Mouse (Mus musculus) G1E (cell line): ENCODE measurements around the gene Depp1. TPM values are rescaled to one million over a fixed set of nuclear protein-coding genes. Genes with fewer than 3 reads are reported as not detected.

Experiments
- ATAC-seq: 2 replicates; pipeline ENCODE4 v1.8.0; 2016; ENCODE audit warnings: mild to moderate bottlenecking; ENCODE audit not compliant: insufficient number of reproducible peaks, poor library complexity, low FRiP score, severe bottlenecking; ENCODE audit errors: extremely low read depth
- DNase-seq: peaks from one replicate; pipeline ENCODE4 v3.0.0; 2012; ENCODE audit warnings: low spot score
- H3K27me3 ChIP-seq: 2 replicates; pipeline ENCODE4 v1.6.1; 2012; ENCODE audit warnings: mild to moderate bottlenecking, low read length, inconsistent platforms; ENCODE audit not compliant: insufficient read depth
- H3K36me3 ChIP-seq: replicated peaks from 2 replicates; pipeline ENCODE3; 2012; ENCODE audit warnings: mild to moderate bottlenecking, inconsistent platforms
- H3K4me1 ChIP-seq: 2 replicates; pipeline ENCODE4 v1.6.1; 2012; ENCODE audit warnings: low read depth, low read length, inconsistent platforms, mixed read lengths; ENCODE audit not compliant: insufficient read depth
- H3K4me3 ChIP-seq: 2 replicates; pipeline ENCODE4 v1.5.1; 2012; ENCODE audit warnings: low read depth, mild to moderate bottlenecking, inconsistent platforms, low read length, moderate library complexity, mixed read lengths
- H3K9me3 ChIP-seq: replicated peaks from 2 replicates; pipeline ENCODE4 v1.6.1; 2012; ENCODE audit warnings: inconsistent platforms
- CTCF ChIP-seq: IDR thresholded peaks from 2 replicates; pipeline ENCODE4 v1.5.1; 2012; ENCODE audit warnings: low read depth, low read length, inconsistent platforms, mixed read lengths
- GATA1 ChIP-seq: IDR thresholded peaks from 2 replicates; pipeline ENCODE4 v1.6.1; 2012; ENCODE audit warnings: borderline replicate concordance, low read length, inconsistent platforms, mixed read lengths
- GATA2 ChIP-seq: IDR thresholded peaks from 2 replicates; pipeline ENCODE4 v1.6.1; 2012; ENCODE audit warnings: low read depth, low read length, inconsistent platforms, borderline replicate concordance
- POLR2AphosphoS5 ChIP-seq: IDR thresholded peaks from 2 replicates; pipeline ENCODE4 v1.6.1; 2012; ENCODE audit warnings: low read depth, low read length, inconsistent platforms; ENCODE audit not compliant: insufficient replicate concordance
- TAL1 ChIP-seq: conservative IDR thresholded peaks from 2 replicates; pipeline ENCODE4 v1.6.1; 2012; ENCODE audit warnings: low read depth, low read length, inconsistent platforms, mixed read lengths
- polyA plus RNA-seq: library from polyadenylated mRNA; stranded (reverse); fragments of >175 nt; gene quantifications from 2 replicates; pipeline ENCODE4 v1.2.3, GENCODE M21; 2012
- total RNA-seq, 2 experiments: library from RNA; stranded (forward) in 1 of 2; stranded (reverse) in 1 of 2; fragments of 200-1000 nt in 1 of 2; fragments of >200 nt in 1 of 2; fragmentation: Nextera tagmentation in 1 of 2; gene quantifications; 2 replicates each; pipeline ENCODE4 v1.2.3; 2014 to 2017

Depp1 gene
- total and polyA plus RNA-seq, 3 experiments, result not detected

DNA sequence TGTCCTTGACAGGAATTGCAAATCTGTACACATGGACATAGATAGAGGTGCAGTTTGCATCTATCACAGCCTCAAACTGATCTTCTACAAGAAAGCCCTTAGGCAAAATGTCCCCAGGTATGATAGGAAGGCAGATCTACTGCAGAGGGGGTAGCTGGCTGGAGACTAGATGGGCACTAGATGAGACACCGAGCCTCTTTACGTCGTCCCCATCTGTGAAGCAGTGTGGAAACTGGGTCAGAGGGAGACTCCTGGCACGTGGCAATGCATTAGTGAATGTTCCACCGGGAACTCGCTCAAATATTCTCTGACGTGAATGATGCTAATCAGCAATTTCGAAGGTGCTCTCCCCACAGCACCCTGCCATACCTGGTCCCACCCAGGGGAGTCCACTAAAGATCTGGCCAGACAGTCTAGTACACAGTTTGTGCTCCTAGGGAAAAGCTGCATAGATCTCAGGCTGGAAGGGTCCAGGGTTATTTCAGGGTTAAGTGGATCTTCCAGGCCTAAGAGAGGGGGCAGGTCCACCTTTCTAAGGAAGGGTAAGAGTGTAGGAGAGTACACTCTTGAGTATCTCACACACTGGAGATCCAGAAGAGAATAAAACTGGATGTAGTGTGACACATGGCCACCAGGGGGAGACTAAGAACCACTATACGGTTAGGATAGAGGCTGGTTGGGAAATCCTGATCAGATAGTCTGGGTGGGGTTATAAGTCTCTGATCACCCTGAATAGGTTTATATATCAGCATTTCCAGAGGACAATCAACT lies 3.5 kb downstream of the Depp1 start:
- Histone ChIP-seq H3K27me3 (peaks cover 3% of the 10 kb centered on the region; the same call in 1 of the 2 replicates), H3K4me3 (no peak overlapping the region), H3K4me1 (no peaks in the 10 kb centered on the region), H3K36me3 (no peaks in the 10 kb centered on the region), H3K9me3 (peaks cover 78% of the 10 kb centered on the region)
- no peak for ATAC-seq
- no peak for DNase-seq
- TF ChIP-seq GATA1 (no peak), GATA2 (no peak), TAL1 (no peak), POLR2AphosphoS5 (no peak), CTCF (no peak)

DNA sequence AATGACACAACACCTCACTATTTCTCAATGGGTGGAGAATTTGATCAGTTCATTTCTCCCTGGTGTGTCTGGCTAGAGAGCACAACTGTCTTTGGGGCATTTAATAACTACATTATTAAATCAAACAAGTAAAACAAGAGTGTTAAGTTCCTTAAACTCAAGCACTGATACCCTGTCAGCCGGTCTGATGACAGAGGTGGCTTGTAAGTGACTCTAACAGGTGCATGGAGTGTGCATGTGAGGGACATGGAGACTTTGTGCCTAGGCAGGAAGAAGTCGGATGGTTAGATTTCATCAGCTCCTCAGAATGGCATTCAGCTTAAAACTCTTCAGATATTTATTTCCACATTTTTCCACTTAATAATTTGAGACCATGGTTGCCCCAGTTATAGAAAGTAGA lies 13.0 kb downstream of the Depp1 start:
- DNase-seq (no peak), ATAC-seq (no peak)
- no peak for TF ChIP-seq GATA1
- TF ChIP-seq POLR2AphosphoS5, result no peak
- TF ChIP-seq GATA2, result no peak
- TF ChIP-seq TAL1, result no peak
- Histone ChIP-seq H3K4me1 (no peaks in the 10 kb centered on the region), H3K36me3 (no peaks in the 10 kb centered on the region), H3K4me3 (no peak overlapping the region), H3K27me3 (no peaks in the 10 kb centered on the region), H3K9me3 (peaks cover 49% of the 10 kb centered on the region)

DNA sequence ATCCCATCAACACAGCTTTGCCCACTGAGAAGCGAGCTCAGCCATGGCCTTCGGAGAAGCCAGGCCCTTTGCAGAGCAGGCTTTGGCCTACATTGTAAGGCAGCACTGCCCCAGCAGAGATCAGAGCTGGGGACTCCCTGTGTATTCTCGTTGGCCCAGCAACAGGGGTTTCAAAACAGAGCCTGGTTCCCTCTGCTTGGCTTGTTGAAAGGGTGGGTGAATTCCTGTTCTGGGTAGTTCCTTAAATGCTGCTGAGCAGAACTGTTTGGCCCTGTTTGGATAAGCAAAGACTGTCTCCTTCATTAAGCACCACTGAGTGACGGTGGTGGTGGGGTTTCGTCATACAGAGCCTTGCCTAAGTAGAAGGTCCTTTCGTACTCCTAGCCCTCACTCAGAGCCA lies 13.6 kb downstream of the Depp1 start:
- ATAC-seq, result no peak
- peaks cover 49% of the 10 kb centered on the region for H3K9me3 ChIP-seq
- H3K4me3 ChIP-seq, result no peak overlapping the region
- no peaks in the 10 kb centered on the region for H3K36me3 ChIP-seq
- no peak for DNase-seq
- H3K27me3 ChIP-seq, result no peaks in the 10 kb centered on the region
- TF ChIP-seq CTCF (no peak), POLR2AphosphoS5 (no peak), GATA1 (no peak), TAL1 (no peak), GATA2 (no peak)
- H3K4me1 ChIP-seq, result no peaks in the 10 kb centered on the region

DNA sequence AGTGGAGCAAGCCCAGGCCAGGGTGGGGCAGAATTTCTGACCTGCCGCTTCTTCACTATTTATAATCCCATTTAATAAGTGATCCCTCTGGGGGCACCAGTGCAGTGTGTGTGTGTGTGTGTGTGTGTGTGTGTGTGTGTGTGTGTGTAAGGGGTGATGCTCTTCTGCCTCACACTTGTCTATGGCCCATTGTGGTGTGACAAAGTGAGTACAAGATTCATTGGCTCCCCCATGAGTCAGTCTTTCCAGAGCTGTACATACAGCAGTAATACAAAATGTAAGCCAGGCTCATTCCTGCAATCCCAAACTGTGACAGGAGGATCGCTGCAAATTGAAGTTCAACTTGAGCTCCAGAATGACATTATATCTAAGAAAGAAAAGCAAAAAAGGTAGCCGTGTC lies 14.4 kb downstream of the Depp1 start:
- Histone ChIP-seq H3K36me3 (no peaks in the 10 kb centered on the region), H3K9me3 (peaks cover 48% of the 10 kb centered on the region), H3K4me3 (no peak overlapping the region), H3K4me1 (no peaks in the 10 kb centered on the region), H3K27me3 (no peaks in the 10 kb centered on the region)
- no peak for DNase-seq
- no peak for ATAC-seq
- TF ChIP-seq POLR2AphosphoS5, result no peak
- no peak for TF ChIP-seq GATA2
- no peak for TF ChIP-seq GATA1
- no peak for TF ChIP-seq TAL1
- TF ChIP-seq CTCF, result no peak

DNA sequence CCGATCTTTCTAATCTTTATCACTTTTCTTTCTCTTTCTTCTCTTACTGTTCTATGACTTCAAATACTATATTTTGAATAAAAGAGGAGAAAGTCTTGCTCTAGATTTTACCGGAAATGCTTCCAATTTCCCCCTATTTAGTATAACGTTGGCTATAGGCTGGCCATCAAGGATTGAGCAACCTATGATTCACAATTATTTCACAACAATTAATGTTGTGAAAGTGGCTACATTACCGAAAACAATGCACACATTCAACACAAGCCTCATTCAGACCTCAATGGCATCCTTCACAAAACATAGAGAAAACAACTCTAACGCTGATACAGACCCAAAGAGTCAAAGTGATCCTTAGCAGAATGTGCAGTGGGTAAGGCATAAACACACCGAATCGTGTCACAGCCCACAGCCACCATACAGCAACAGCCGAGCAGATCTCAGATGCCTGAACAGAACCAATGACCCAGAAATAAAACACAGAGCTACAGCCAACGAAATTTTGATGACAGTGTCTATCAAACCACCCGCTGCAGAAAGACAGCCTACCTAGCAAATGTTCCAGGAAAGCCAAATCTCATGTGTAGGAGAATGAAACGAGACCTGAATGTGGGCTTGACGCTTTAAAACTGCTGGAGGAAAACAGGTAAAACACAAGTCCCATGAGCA lies 15.8 kb downstream of the Depp1 start:
- H3K9me3 ChIP-seq, result peaks cover 51% of the 10 kb centered on the region
- DNase-seq (no peak), ATAC-seq (no peak)
- no peak for TF ChIP-seq POLR2AphosphoS5
- no peak for TF ChIP-seq TAL1
- TF ChIP-seq GATA2, result no peak
- TF ChIP-seq CTCF, result no peak
- TF ChIP-seq GATA1, result no peak
- H3K4me1 ChIP-seq, result no peaks in the 10 kb centered on the region
- H3K27me3 ChIP-seq, result no peaks in the 10 kb centered on the region
- H3K36me3 ChIP-seq, result no peaks in the 10 kb centered on the region
- H3K4me3 ChIP-seq, result no peak overlapping the region

DNA sequence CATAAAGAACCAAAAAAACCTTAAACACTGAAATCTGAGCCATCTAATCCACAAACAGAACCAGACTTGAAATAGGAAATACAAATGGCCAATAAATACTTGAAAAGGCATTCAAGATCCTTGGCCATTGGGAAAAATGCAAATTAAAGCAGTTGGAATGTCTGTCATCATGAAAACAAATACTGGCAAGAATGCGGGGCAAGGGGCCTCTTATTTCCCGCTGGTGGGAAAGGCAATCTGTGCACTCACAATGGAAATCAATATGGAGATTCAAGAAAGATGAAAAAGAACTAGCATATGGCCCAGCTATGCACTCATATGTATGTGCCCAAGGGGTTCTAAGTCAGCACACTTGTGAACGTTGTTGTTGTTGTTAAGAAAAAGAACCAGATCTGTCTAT lies 16.5 kb downstream of the Depp1 start:
- Histone ChIP-seq H3K4me3 (no peak overlapping the region), H3K4me1 (no peaks in the 10 kb centered on the region), H3K9me3 (peaks cover 56% of the 10 kb centered on the region), H3K36me3 (no peaks in the 10 kb centered on the region), H3K27me3 (no peaks in the 10 kb centered on the region)
- DNase-seq (no peak), ATAC-seq (no peak)
- TF ChIP-seq GATA1 (no peak), TAL1 (no peak), CTCF (no peak), POLR2AphosphoS5 (no peak), GATA2 (no peak)
